Mouse (Mus musculus) neural tube, embryonic 13.5 days (tissue): ENCODE measurements around the gene Hist1h2bg. TPM values are rescaled to one million over a fixed set of nuclear protein-coding genes. Genes with fewer than 3 reads are reported as not detected.

ENCODE experiments used
- ATAC-seq: fragments of 200-750 bp; cut with Nextera tagmentation; 2 replicates; pipeline ENCODE4 v1.8.0; 2017; ENCODE audit warnings: low read depth, mild to moderate bottlenecking, moderate TSS enrichment, moderate library complexity
- H3K27ac ChIP-seq: fragments of 300-500 bp; sonication (generic); replicated peaks from 2 replicates; pipeline ENCODE4 v1.5.1; 2015; ENCODE audit warnings: moderate library complexity, mild to moderate bottlenecking, inconsistent platforms
- H3K27me3 ChIP-seq: fragments of 300-500 bp; sonication (generic); 2 replicates; pipeline ENCODE4 v1.6.1; 2015; ENCODE audit warnings: mild to moderate bottlenecking, inconsistent platforms
- H3K36me3 ChIP-seq: fragments of 300-500 bp; sonication (generic); 2 replicates; pipeline ENCODE4 v1.6.1; 2015; ENCODE audit warnings: mild to moderate bottlenecking, inconsistent platforms
- H3K4me1 ChIP-seq: fragments of 300-500 bp; sonication (generic); replicated peaks from 2 replicates; pipeline ENCODE4 v1.6.1; 2015; ENCODE audit warnings: inconsistent platforms
- H3K4me2 ChIP-seq: fragments of 300-500 bp; sonication (generic); 2 replicates; pipeline ENCODE4 v1.6.1; 2015; ENCODE audit warnings: inconsistent platforms, mild to moderate bottlenecking, moderate library complexity
- H3K4me3 ChIP-seq: fragments of 300-500 bp; sonication (generic); 2 replicates; pipeline ENCODE4 v1.5.1; 2015; ENCODE audit warnings: mild to moderate bottlenecking, inconsistent platforms
- H3K9ac ChIP-seq: fragments of 300-500 bp; sonication (generic); 2 replicates; pipeline ENCODE4 v1.6.1; 2015; ENCODE audit warnings: moderate library complexity, mild to moderate bottlenecking, inconsistent platforms
- H3K9me3 ChIP-seq: fragments of 300-500 bp; sonication (generic); 2 replicates; pipeline ENCODE4 v1.6.1; 2016; ENCODE audit warnings: inconsistent platforms
- WGBS: fragments of 180-500 bp; shearing (Covaris S2); methylation state at CpG from one replicate; pipeline ENCODE4 v1.1.7; 2015; 5-methylcytosine and 5-hydroxymethylcytosine counted together
- polyA plus RNA-seq: library from polyadenylated mRNA; unstranded; fragments of >200 nt; fragmentation: Nextera tagmentation; extraction: Ambion mirVana; gene quantifications from 2 replicates; pipeline ENCODE4 v1.2.1, GENCODE M21; 2015

Gene Hist1h2bg
- 2.2 and 3.5 TPM in 2 replicates for polyA plus RNA-seq

- Histone ChIP-seq H3K27me3 (no peaks in the 10 kb centered on the region), H3K9me3 (no peaks in the 10 kb centered on the region), H3K4me2 (peak within 1 kb of the TSS; percentile 81), H3K9ac (peak within 1 kb of the TSS; percentile 80), H3K4me3 (peak within 1 kb of the TSS; percentile 45), H3K27ac (peak within 1 kb of the TSS; percentile 96), H3K36me3 (no peaks in the 10 kb centered on the region), H3K4me1 (peaks cover 28% of the 10 kb centered on the region)
- ATAC-seq: peak; percentile 91
- WGBS: 0% methylated on average over 18 of the region's 18 CpGs
Observed at GRCm38 (mm10) chr13:23571022-23571503, at the start of gene Hist1h2bg, which contains the start of gene Hist1h2ae. TSS of gene Hist1h2bg (plus strand) at chr13:23571396. TSS of gene Hist1h2ae (minus strand) at chr13:23571220.

DNA sequence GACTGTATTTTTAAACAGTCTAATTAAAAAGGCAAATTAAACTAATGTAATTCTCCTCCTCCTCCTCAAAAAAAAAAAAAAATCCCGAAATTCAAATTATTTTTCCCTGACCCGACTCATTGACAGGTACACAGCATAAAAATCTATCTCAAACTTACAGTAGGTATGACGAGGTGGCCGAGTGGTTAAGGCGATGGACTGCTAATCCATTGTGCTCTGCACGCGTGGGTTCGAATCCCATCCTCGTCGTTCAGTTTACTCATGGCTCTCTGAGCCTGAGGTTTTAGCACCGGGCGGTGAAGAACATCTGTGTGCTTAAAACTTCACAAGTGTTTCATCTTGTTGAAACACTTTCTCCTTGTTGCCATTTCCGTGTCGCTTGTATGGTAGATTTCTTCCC is 49.5 kb upstream of the Hist1h2bg start:
- peak overlapping the region; percentile 26 for H3K4me2 ChIP-seq
- H3K9me3 ChIP-seq: no peaks in the 10 kb centered on the region
- H3K27me3 ChIP-seq: no peaks in the 10 kb centered on the region
- no peak overlapping the region for H3K27ac ChIP-seq
- no peak overlapping the region for H3K4me3 ChIP-seq
- H3K9ac ChIP-seq: no peak overlapping the region
- H3K36me3 ChIP-seq: no peaks in the 10 kb centered on the region
- peaks cover 22% of the 10 kb centered on the region for H3K4me1 ChIP-seq
- whole genome bisulfite sequencing: under 1% methylated on average over 14 of the region's 14 CpGs
- no peak for ATAC-seq

- Histone ChIP-seq H3K4me2 (no peak overlapping the region), H3K36me3 (no peaks in the 10 kb centered on the region), H3K27me3 (no peaks in the 10 kb centered on the region), H3K4me3 (no peak overlapping the region), H3K9me3 (no peaks in the 10 kb centered on the region), H3K4me1 (peaks cover 28% of the 10 kb centered on the region), H3K27ac (no peak overlapping the region), H3K9ac (no peak overlapping the region)
- WGBS: 49% methylated on average over 5 of the region's 5 CpGs
- ATAC-seq: no peak
Observed at GRCm38 (mm10) chr13:23523976-23524375, 47.2 kb upstream of the Hist1h2bg start.

- no peaks in the 10 kb centered on the region for H3K27me3 ChIP-seq
- no peaks in the 10 kb centered on the region for H3K36me3 ChIP-seq
- peaks cover 28% of the 10 kb centered on the region for H3K4me1 ChIP-seq
- no peak overlapping the region for H3K9ac ChIP-seq
- H3K9me3 ChIP-seq: no peaks in the 10 kb centered on the region
- no peak overlapping the region for H3K4me2 ChIP-seq
- no peak overlapping the region for H3K4me3 ChIP-seq
- 10% methylated on average over 5 of the region's 5 CpGs for WGBS
- ATAC-seq: 0 out of 2 replicates have a peak, but pooled peaks have one; percentile 26
- H3K27ac ChIP-seq: no peak overlapping the region
Observed at GRCm38 (mm10) chr13:23524654-23525053, 46.5 kb upstream of the Hist1h2bg start.

GRCm38 (mm10) chr13:23525901-23526300 is 45.3 kb upstream of the Hist1h2bg start:
- no peak overlapping the region for H3K27ac ChIP-seq
- no peak overlapping the region for H3K9ac ChIP-seq
- no peaks in the 10 kb centered on the region for H3K27me3 ChIP-seq
- H3K4me1 ChIP-seq: peaks cover 28% of the 10 kb centered on the region
- H3K9me3 ChIP-seq: no peaks in the 10 kb centered on the region
- no peak for ATAC-seq
- 4% methylated on average over 10 of the region's 10 CpGs for WGBS
- no peaks in the 10 kb centered on the region for H3K36me3 ChIP-seq
- H3K4me2 ChIP-seq: peak overlapping the region; percentile 55
- peak overlapping the region; percentile 48 for H3K4me3 ChIP-seq

GRCm38 (mm10) chr13:23526312-23526711 is 44.9 kb upstream of the Hist1h2bg start:
- Histone ChIP-seq H3K9ac (peak overlapping the region; percentile 72), H3K9me3 (no peaks in the 10 kb centered on the region), H3K4me3 (peak overlapping the region; percentile 48), H3K36me3 (no peaks in the 10 kb centered on the region), H3K27ac (peak overlapping the region; percentile 83), H3K4me2 (peak overlapping the region; percentile 55), H3K4me1 (peaks cover 28% of the 10 kb centered on the region), H3K27me3 (no peaks in the 10 kb centered on the region)
- ATAC-seq: 0 out of 2 replicates have a peak, but pooled peaks have one; percentile 21
- 1% methylated on average over 17 of the region's 17 CpGs for WGBS

GRCm38 (mm10) chr13:23529005-23529404 is 42.2 kb upstream of the Hist1h2bg start:
- Histone ChIP-seq H3K9me3 (no peaks in the 10 kb centered on the region), H3K27me3 (no peaks in the 10 kb centered on the region), H3K36me3 (no peaks in the 10 kb centered on the region), H3K27ac (no peak overlapping the region), H3K4me1 (peaks cover 45% of the 10 kb centered on the region), H3K4me3 (no peak overlapping the region), H3K9ac (no peak overlapping the region), H3K4me2 (peak overlapping the region; percentile 74; the same call in 1 of the 2 replicates)
- WGBS: 35% methylated on average over 5 of the region's 5 CpGs
- no peak for ATAC-seq

DNA sequence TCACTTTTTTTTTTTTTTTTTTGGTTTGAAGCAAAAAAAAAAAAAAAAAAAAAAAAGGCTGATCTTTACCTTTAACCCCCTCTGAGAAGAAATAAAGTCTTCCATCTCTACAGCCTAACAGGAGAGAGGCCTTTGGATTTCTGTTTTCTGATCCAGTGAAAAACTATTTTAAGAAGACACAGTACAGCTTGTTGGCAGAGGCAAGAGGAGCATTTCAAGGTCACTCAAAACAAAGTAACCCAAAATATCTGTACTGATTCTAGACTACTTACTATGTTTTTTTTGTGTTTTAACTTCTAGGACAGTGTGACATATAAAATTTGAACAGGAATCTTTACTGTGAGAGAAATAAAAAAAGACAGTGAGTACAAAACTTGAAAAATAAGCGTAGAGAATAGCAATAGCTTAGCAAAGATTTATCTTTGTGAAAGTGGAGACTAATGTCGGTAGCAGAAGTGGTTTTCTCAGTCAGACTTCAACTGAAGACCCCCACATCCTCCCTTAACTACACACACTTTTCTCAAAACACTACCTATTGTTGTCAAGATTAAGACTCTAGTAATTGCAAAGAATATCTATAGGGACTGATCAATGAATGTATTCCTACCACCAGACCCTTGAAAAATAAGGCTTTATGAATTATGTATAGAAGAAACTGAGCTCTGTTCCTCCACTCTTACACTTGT is 41.6 kb upstream of the Hist1h2bg start:
- peak overlapping the region; percentile 59 for H3K4me3 ChIP-seq
- no peak for ATAC-seq
- peak overlapping the region; percentile 96 for H3K27ac ChIP-seq
- no peaks in the 10 kb centered on the region for H3K9me3 ChIP-seq
- no peaks in the 10 kb centered on the region for H3K27me3 ChIP-seq
- WGBS: 30% methylated on average over 2 of the region's 2 CpGs
- peak overlapping the region; percentile 74 for H3K4me2 ChIP-seq
- no peaks in the 10 kb centered on the region for H3K36me3 ChIP-seq
- peaks cover 51% of the 10 kb centered on the region for H3K4me1 ChIP-seq
- peak overlapping the region; percentile 85 for H3K9ac ChIP-seq

GRCm38 (mm10) chr13:23530181-23530900 is 40.9 kb upstream of the Hist1h2bg start:
- Histone ChIP-seq H3K4me2 (peak overlapping the region; percentile 74), H3K27ac (peak overlapping the region; percentile 96), H3K4me3 (peak overlapping the region; percentile 59), H3K4me1 (peaks cover 50% of the 10 kb centered on the region), H3K27me3 (no peaks in the 10 kb centered on the region), H3K9ac (peak overlapping the region; percentile 85), H3K36me3 (no peaks in the 10 kb centered on the region), H3K9me3 (no peaks in the 10 kb centered on the region)
- under 1% methylated on average over 20 of the region's 20 CpGs for WGBS
- no peak for ATAC-seq

DNA sequence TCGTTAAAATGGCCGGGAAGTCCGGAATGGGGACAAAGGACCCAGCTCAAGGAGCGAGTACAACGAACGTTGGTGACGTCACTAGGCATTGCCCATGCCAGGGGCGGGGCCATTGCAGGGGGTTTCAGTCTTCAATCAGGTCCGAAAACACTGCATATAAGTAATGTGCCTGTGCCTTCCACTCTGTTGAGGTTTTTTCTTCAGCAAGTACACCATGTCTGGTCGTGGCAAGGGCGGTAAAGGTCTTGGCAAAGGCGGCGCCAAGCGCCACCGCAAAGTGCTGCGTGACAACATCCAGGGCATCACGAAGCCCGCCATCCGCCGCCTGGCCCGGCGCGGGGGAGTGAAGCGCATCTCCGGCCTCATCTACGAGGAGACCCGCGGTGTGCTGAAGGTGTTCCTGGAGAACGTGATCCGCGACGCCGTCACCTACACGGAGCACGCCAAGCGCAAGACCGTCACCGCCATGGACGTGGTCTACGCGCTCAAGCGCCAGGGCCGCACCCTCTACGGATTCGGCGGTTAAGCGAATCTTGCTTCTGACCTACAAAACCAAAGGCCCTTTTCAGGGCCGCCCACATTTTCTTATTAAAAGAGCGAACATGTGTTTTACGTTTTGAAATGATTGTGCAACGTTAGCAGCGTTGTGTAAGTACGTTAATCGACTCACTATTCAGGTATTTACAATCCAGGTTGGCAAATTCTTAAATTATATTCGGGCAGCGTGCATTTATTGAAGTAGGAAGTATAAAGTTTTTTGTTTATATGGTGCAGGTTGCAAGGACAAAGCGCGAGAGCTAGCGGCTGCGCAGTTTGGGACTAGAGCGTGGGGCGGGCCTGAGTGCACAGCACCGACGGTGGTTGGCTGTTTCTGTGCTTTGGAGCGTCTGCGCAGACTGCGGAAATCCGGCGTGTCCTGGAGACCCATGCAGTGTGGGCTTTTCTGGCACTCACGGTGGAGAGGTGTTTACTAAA is 40.0 kb upstream of the Hist1h2bg start, which contains the start of gene Hist1h4h:
TSS of gene Hist1h4h (plus strand) at position 150 of the 975 bp plus-strand sequence.
- H3K4me1 ChIP-seq: peaks cover 51% of the 10 kb centered on the region
- peak within 1 kb of the TSS; percentile 96 for H3K27ac ChIP-seq
- under 1% methylated on average over 62 of the region's 70 CpGs for WGBS
- no peaks in the 10 kb centered on the region for H3K27me3 ChIP-seq
- peak within 1 kb of the TSS; percentile 59 for H3K4me3 ChIP-seq
- H3K9ac ChIP-seq: peak within 1 kb of the TSS; percentile 85
- no peaks in the 10 kb centered on the region for H3K36me3 ChIP-seq
- no peaks in the 10 kb centered on the region for H3K9me3 ChIP-seq
- peak within 1 kb of the TSS; percentile 74 for H3K4me2 ChIP-seq
- peak; percentile 93 for ATAC-seq
